Mouse (Mus musculus) MEL (cell line): ENCODE measurements around the gene St8sia2. TPM values are rescaled to one million over a fixed set of nuclear protein-coding genes. Genes with fewer than 3 reads are reported as not detected.

Experiments used
- DNase-seq: peaks from one replicate; pipeline ENCODE4 v3.0.0; 2011; ENCODE audit warnings: low read depth, low spot score
- H3K27ac ChIP-seq: 2 replicates; pipeline ENCODE4 v1.5.1; 2012; ENCODE audit warnings: low read depth, mild to moderate bottlenecking, control low read depth, low read length, moderate library complexity; ENCODE audit not compliant: control insufficient read depth
- H3K27me3 ChIP-seq, 2 experiments: fragments of 150-350 bp in 1 of 2; sonication (generic) in 1 of 2; 2 replicates each; pipeline ENCODE4 v1.6.1; 2012; ENCODE audit warnings: low read length in 2 of 2, mild to moderate bottlenecking in 2 of 2, improper control_type of control experiment in 1 of 2, moderate library complexity in 1 of 2; ENCODE audit not compliant: insufficient read depth in 2 of 2, control insufficient read depth in 1 of 2
- H3K36me3 ChIP-seq, 2 experiments: 2 replicates each; pipeline ENCODE4 v1.6.1; 2012 to 2014; ENCODE audit warnings: low read length in 2 of 2, improper control_type of control experiment in 1 of 2, inconsistent platforms in 1 of 2, mild to moderate bottlenecking in 1 of 2; ENCODE audit not compliant: insufficient read depth in 2 of 2, control insufficient read depth in 1 of 2
- H3K4me1 ChIP-seq, 2 experiments: fragments of 150-350 bp in 1 of 2; sonication (generic) in 1 of 2; 2 replicates each; pipeline ENCODE4 v1.6.1; 2012; ENCODE audit warnings: low read length in 2 of 2, improper control_type of control experiment in 1 of 2, mild to moderate bottlenecking in 1 of 2; ENCODE audit not compliant: insufficient read depth in 2 of 2, control insufficient read depth in 1 of 2
- H3K4me3 ChIP-seq, 2 experiments: fragments of 150-350 bp in 1 of 2; sonication (generic) in 1 of 2; 2 replicates each; pipeline ENCODE4 v1.5.1; 2012; ENCODE audit warnings: low read depth in 2 of 2, low read length in 2 of 2, mild to moderate bottlenecking in 2 of 2, moderate library complexity in 2 of 2, control low read depth in 1 of 2, improper control_type of control experiment in 1 of 2; ENCODE audit not compliant: control insufficient read depth in 1 of 2, insufficient read depth in 1 of 2
- H3K79me2 ChIP-seq: 2 replicates; pipeline ENCODE4 v1.6.1; 2012; ENCODE audit warnings: mild to moderate bottlenecking, low read length, moderate library complexity; ENCODE audit not compliant: control insufficient read depth, poor library complexity, insufficient read depth
- H3K9ac ChIP-seq: 2 replicates; pipeline ENCODE4 v1.6.1; 2012; ENCODE audit warnings: low read depth, mild to moderate bottlenecking, control low read depth, low read length, moderate library complexity; ENCODE audit not compliant: control insufficient read depth, poor library complexity, severe bottlenecking
- H3K9me3 ChIP-seq: fragments of 150-350 bp; sonication (generic); replicated peaks from 2 replicates; pipeline ENCODE4 v1.6.1; 2012; ENCODE audit warnings: mild to moderate bottlenecking, low read length, improper control_type of control experiment, moderate library complexity; ENCODE audit not compliant: insufficient read depth
- CTCF ChIP-seq, 3 experiments: IDR thresholded peaks in 2 of 3; conservative IDR thresholded peaks in 1 of 3; 2 replicates each; pipeline ENCODE4 v1.5.1; 2011 to 2012; ENCODE audit warnings: low read length in 3 of 3, low read depth in 2 of 3, mild to moderate bottlenecking in 2 of 3, improper control_type of control experiment in 1 of 3, inconsistent platforms in 1 of 3, mixed read lengths in 1 of 3, moderate library complexity in 1 of 3; ENCODE audit not compliant: control insufficient read depth in 1 of 3, insufficient read depth in 1 of 3, poor library complexity in 1 of 3, severe bottlenecking in 1 of 3
- E2F4 ChIP-seq: IDR thresholded peaks from 2 replicates; pipeline ENCODE4 v1.6.1; 2011; ENCODE audit warnings: low read depth, low read length, improper control_type of control experiment, borderline replicate concordance
- EP300 ChIP-seq, 2 experiments: IDR thresholded peaks; 2 replicates each; pipeline ENCODE4 v1.6.1; 2011; ENCODE audit warnings: improper control_type of control experiment in 2 of 2, low read length in 2 of 2, low read depth in 1 of 2, mild to moderate bottlenecking in 1 of 2
- GABPA ChIP-seq: IDR thresholded peaks from 2 replicates; pipeline ENCODE4 v1.6.1; 2012; ENCODE audit warnings: low read depth, mild to moderate bottlenecking, inconsistent platforms, low read length, improper control_type of control experiment, moderate library complexity
- HCFC1 ChIP-seq: IDR thresholded peaks from 2 replicates; pipeline ENCODE4 v1.6.1; 2012; ENCODE audit warnings: low read depth, mild to moderate bottlenecking, inconsistent platforms, low read length, improper control_type of control experiment, moderate library complexity
- MAFK ChIP-seq: IDR thresholded peaks from 2 replicates; pipeline ENCODE4 v1.6.1; 2011; ENCODE audit warnings: low read depth, mild to moderate bottlenecking, low read length, improper control_type of control experiment, borderline replicate concordance
- MAZ ChIP-seq: IDR thresholded peaks from 2 replicates; pipeline ENCODE4 v1.6.1; 2012; ENCODE audit warnings: low read depth, mild to moderate bottlenecking, inconsistent platforms, low read length, improper control_type of control experiment
- MEF2A ChIP-seq: IDR thresholded peaks from 2 replicates; pipeline ENCODE4 v1.6.1; 2014; ENCODE audit warnings: low read depth, mild to moderate bottlenecking, inconsistent platforms, low read length, improper control_type of control experiment; ENCODE audit not compliant: poor library complexity, insufficient replicate concordance, severe bottlenecking; ENCODE audit errors: extremely low read depth
- MYC ChIP-seq: IDR thresholded peaks from 2 replicates; pipeline ENCODE4 v1.6.1; 2011; ENCODE audit warnings: low read depth, mild to moderate bottlenecking, low read length, improper control_type of control experiment, moderate library complexity
- NELFE ChIP-seq: IDR thresholded peaks from 2 replicates; pipeline ENCODE4 v1.6.1; 2011; ENCODE audit warnings: low read depth, low read length, improper control_type of control experiment
- NRF1 ChIP-seq: IDR thresholded peaks from 2 replicates; pipeline ENCODE4 v1.6.1; 2014; ENCODE audit warnings: low read depth, mild to moderate bottlenecking, inconsistent platforms, low read length, improper control_type of control experiment, moderate library complexity; ENCODE audit not compliant: poor library complexity, insufficient read depth, severe bottlenecking
- RAD21 ChIP-seq: IDR thresholded peaks from 2 replicates; pipeline ENCODE4 v1.6.1; 2011; ENCODE audit warnings: mild to moderate bottlenecking, low read depth, low read length, improper control_type of control experiment
- SIN3A ChIP-seq: IDR thresholded peaks from 2 replicates; pipeline ENCODE4 v1.6.1; 2012; ENCODE audit warnings: low read length, improper control_type of control experiment, inconsistent platforms
- SMC3 ChIP-seq: IDR thresholded peaks from 2 replicates; pipeline ENCODE4 v1.6.1; 2011; ENCODE audit warnings: low read depth, low read length, improper control_type of control experiment
- TBP ChIP-seq: IDR thresholded peaks from 2 replicates; pipeline ENCODE4 v1.8.0; 2011; ENCODE audit warnings: low read depth, low read length, improper control_type of control experiment
- UBTF ChIP-seq: IDR thresholded peaks from 2 replicates; pipeline ENCODE4 v1.6.1; 2012; ENCODE audit warnings: low read depth, mild to moderate bottlenecking, inconsistent platforms, low read length, improper control_type of control experiment, moderate library complexity, borderline replicate concordance; ENCODE audit not compliant: insufficient read depth
- USF2 ChIP-seq, 2 experiments: IDR thresholded peaks; 2 replicates each; pipeline ENCODE4 v1.6.1; 2011 to 2012; ENCODE audit warnings: improper control_type of control experiment in 2 of 2, low read length in 2 of 2, borderline replicate concordance in 1 of 2, inconsistent platforms in 1 of 2, low read depth in 1 of 2, mild to moderate bottlenecking in 1 of 2; ENCODE audit not compliant: insufficient read depth in 1 of 2
- ZKSCAN1 ChIP-seq: IDR thresholded peaks from 2 replicates; pipeline ENCODE4 v1.6.1; 2012; ENCODE audit warnings: low read depth, mild to moderate bottlenecking, inconsistent platforms, low read length, improper control_type of control experiment, moderate library complexity
- ZMIZ1 ChIP-seq: IDR thresholded peaks from 2 replicates; pipeline ENCODE4 v1.6.1; 2012; ENCODE audit warnings: low read depth, mild to moderate bottlenecking, inconsistent platforms, low read length, improper control_type of control experiment, moderate library complexity
- polyA plus RNA-seq, 2 experiments: library from polyadenylated mRNA; stranded (reverse) in 1 of 2; unstranded in 1 of 2; fragments of >175 nt in 1 of 2; fragments of >200 nt in 1 of 2; gene quantifications; 2 replicates each; pipeline versions ENCODE4 v1.2.1 to v1.2.4; 2012; ENCODE audit warnings: low replicate concordance in 2 of 2, low read depth in 1 of 2; ENCODE audit not compliant: insufficient read length in 2 of 2, insufficient read depth in 1 of 2, missing spikeins in 1 of 2
- total RNA-seq: library from RNA; depleted of rRNA; stranded (reverse); fragments of 300-350 nt; gene quantifications from 2 replicates; pipeline ENCODE4 v1.2.3, GENCODE M21; 2012

Gene St8sia2
- total and polyA plus RNA-seq, 3 experiments = not detected

DNA sequence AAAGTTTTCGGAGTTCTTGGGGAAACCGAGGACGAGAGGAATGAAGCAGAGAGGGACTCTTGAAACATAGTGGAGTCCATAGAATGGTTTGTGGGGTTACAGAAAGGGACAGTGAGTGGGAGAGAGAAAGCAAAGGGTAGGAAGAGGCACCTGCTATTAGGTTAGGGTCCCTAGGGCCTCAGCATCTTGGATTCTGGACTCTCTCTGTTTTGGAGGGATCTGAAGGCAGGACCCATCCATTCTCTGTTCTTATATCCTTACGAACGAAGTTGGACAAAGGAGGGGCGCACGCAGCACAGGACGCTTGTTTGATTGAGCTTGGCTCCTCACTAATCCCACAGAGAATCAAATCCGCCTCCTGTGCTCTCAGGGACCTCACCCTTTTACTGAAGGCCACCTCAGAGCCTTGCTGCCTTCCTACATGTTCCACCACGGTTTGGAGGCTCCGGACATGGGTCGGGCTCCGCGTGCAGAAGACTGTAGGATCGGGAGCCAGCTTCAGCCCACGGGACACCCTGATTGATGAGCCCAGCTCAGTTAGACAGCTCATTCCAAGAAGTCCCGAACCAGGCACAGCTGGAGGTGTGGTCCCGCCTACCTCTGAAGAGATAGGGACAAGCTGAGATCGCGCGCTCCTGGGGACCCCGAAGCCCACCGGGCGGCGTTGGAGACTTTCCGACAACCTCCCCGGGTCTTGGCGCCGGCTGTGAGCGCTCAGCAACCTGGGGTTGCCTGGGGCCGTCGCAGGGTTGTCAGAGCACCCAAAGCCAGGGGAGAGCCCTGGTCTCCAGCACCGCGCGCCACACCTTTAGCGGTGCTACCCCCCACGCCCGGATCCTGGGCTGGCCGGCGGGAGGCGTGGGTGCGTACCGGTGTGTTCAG lies 1.3 kb downstream of the St8sia2 start (continued):
- no peak for TF ChIP-seq UBTF

GRCm38 (mm10) chr7:74008946-74009542 lies 4.4 kb downstream of the St8sia2 start:
- Histone ChIP-seq H3K27me3 (no peaks in the 10 kb centered on the region), H3K4me3 (no peak overlapping the region), H3K79me2 (no peaks in the 10 kb centered on the region), H3K9me3 (no peaks in the 10 kb centered on the region), H3K27ac (no peak overlapping the region), H3K4me1 (no peaks in the 10 kb centered on the region), H3K36me3 (no peaks in the 10 kb centered on the region), H3K9ac (no peak overlapping the region)
- TF ChIP-seq MAZ (no peak), TBP (no peak), GABPA (no peak), RAD21 (no peak), E2F4 (no peak), USF2 (IDR thresholded peaks at IDR 0.05; ENCODE audit: borderline replicate concordance in 1 of 2, insufficient read depth in 1 of 2, low read depth in 1 of 2, low read length in 2 of 2) (no peak), SMC3 (no peak), MAFK (no peak), MYC (no peak), MEF2A (no peak), CTCF (IDR thresholded peaks at IDR 0.05 in 2 of 3, conservative IDR thresholded peaks at IDR 0.05 in 1 of 3; ENCODE audit: control insufficient read depth in 1 of 3, insufficient read depth in 1 of 3, low read depth in 2 of 3, low read length in 3 of 3, poor library complexity in 1 of 3, severe bottlenecking in 1 of 3) (no peak), SIN3A (no peak)
- DNase-seq = no peak

GRCm38 (mm10) chr7:74006775-74007371 lies 6.6 kb downstream of the St8sia2 start:
- Histone ChIP-seq H3K9ac (no peak overlapping the region), H3K27ac (no peak overlapping the region), H3K4me1 (no peaks in the 10 kb centered on the region), H3K27me3 (no peaks in the 10 kb centered on the region), H3K4me3 (no peak overlapping the region), H3K36me3 (no peaks in the 10 kb centered on the region), H3K9me3 (no peaks in the 10 kb centered on the region), H3K79me2 (no peaks in the 10 kb centered on the region)
- no peak for TF ChIP-seq NELFE
- TF ChIP-seq NRF1 = no peak
- no peak for TF ChIP-seq RAD21
- no peak for TF ChIP-seq SMC3
- TF ChIP-seq EP300 (IDR thresholded peaks at IDR 0.05; ENCODE audit: low read depth in 1 of 2, low read length in 2 of 2) = no peak
- TF ChIP-seq ZKSCAN1 = no peak
- TF ChIP-seq ZMIZ1 = no peak
- TF ChIP-seq CTCF (IDR thresholded peaks at IDR 0.05 in 2 of 3, conservative IDR thresholded peaks at IDR 0.05 in 1 of 3; ENCODE audit: control insufficient read depth in 1 of 3, insufficient read depth in 1 of 3, low read depth in 2 of 3, low read length in 3 of 3, poor library complexity in 1 of 3, severe bottlenecking in 1 of 3) = no peak
- no peak for TF ChIP-seq HCFC1
- TF ChIP-seq GABPA = no peak
- DNase-seq = no peak
